Mouse (Mus musculus) lung, embryonic 15.5 days (tissue): ENCODE data around the gene Rsbn1l. TPM values are rescaled to one million over a fixed set of nuclear protein-coding genes. Genes with fewer than 3 reads are reported as not detected.

Source experiments
- ATAC-seq: fragments of 200-750 bp; cut with Nextera tagmentation; 2 replicates; pipeline ENCODE4 v1.8.0; 2017; ENCODE audit warnings: moderate number of reproducible peaks, borderline replicate concordance; ENCODE audit not compliant: low FRiP score, low TSS enrichment; ENCODE audit errors: extremely low read depth
- H3K27ac ChIP-seq: fragments of 300-500 bp; sonication (generic); 2 replicates; pipeline ENCODE4 v1.5.1; 2015; ENCODE audit warnings: moderate library complexity, mild to moderate bottlenecking, inconsistent platforms
- H3K27me3 ChIP-seq: fragments of 300-500 bp; sonication (generic); 2 replicates; pipeline ENCODE4 v1.6.1; 2015; ENCODE audit warnings: inconsistent platforms
- H3K36me3 ChIP-seq: fragments of 300-500 bp; sonication (generic); 2 replicates; pipeline ENCODE4 v1.6.1; 2015; ENCODE audit warnings: inconsistent platforms
- H3K4me1 ChIP-seq: fragments of 300-500 bp; sonication (generic); 2 replicates; pipeline ENCODE4 v1.6.1; 2015; ENCODE audit warnings: inconsistent platforms
- H3K4me2 ChIP-seq: fragments of 300-500 bp; sonication (generic); 2 replicates; pipeline ENCODE4 v1.6.1; 2015; ENCODE audit warnings: inconsistent platforms, mild to moderate bottlenecking, moderate library complexity
- H3K4me3 ChIP-seq: fragments of 300-500 bp; sonication (generic); 2 replicates; pipeline ENCODE4 v1.5.1; 2015; ENCODE audit warnings: mild to moderate bottlenecking, inconsistent platforms
- H3K9ac ChIP-seq: fragments of 300-500 bp; sonication (generic); 2 replicates; pipeline ENCODE4 v1.6.1; 2015; ENCODE audit warnings: inconsistent platforms
- H3K9me3 ChIP-seq: fragments of 300-500 bp; sonication (generic); 2 replicates; pipeline ENCODE4 v1.6.1; 2016; ENCODE audit warnings: inconsistent platforms
- WGBS: fragments of 180-500 bp; shearing (Covaris S2); methylation state at CpG from one replicate; pipeline ENCODE4 v1.1.7; 2015; 5-methylcytosine and 5-hydroxymethylcytosine counted together
- polyA plus RNA-seq: library from polyadenylated mRNA; unstranded; fragments of >200 nt; fragmentation: Nextera tagmentation; extraction: Ambion mirVana; gene quantifications from 2 replicates; pipeline ENCODE4 v1.2.1, GENCODE M21; 2015

Gene Rsbn1l
- polyA plus RNA-seq, 1 experiment from 2014 or later: 4.9 TPM

DNA sequence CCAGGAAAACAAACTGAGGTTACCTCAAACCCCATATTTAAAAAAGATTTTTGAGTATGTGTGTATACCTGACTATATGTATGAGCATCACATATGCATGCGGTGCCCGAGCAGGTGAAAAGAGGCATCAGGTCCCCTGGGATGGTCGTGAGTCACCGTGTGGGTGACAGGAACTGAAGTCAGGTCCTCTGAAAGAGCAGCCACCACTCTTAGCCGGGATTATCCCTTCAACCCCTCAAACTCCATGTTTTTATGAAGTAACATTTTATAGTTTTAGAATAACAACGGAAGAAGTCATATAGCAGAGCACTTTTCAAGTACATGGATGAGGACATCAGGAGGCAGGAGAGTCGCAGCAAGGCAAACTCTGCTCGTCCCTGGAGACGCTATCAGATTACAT is 12.3 kb upstream of the Rsbn1l start:
- Histone ChIP-seq H3K4me3 (no peak overlapping the region), H3K4me1 (no peaks in the 10 kb centered on the region), H3K4me2 (no peak overlapping the region), H3K9ac (no peak overlapping the region), H3K9me3 (no peaks in the 10 kb centered on the region), H3K36me3 (no peaks in the 10 kb centered on the region), H3K27me3 (no peaks in the 10 kb centered on the region), H3K27ac (no peak overlapping the region)
- no peak for ATAC-seq
- WGBS: 60% methylated on average over 9 of the region's 9 CpGs

DNA sequence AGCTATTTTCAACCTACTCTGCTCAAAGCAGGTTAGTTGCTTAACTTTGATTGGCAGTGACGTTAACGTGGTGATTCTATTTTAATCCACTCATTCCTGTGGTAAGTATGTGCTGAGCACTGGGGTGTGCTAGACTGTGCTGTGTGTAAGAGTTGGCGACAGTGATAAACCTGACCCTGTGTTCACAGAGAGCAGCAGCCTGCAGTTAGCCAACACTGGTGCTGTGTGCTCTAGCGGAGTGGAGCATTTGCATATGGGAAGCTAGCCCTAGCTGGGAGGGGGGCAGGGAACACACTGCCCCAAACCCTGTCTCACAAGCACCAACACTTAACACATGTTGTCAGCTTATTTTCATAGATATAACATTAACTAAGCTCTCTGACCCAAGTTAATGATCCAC is 11.7 kb upstream of the Rsbn1l start:
- ATAC-seq: no peak
- Histone ChIP-seq H3K9ac (no peak overlapping the region), H3K4me1 (no peaks in the 10 kb centered on the region), H3K27me3 (no peaks in the 10 kb centered on the region), H3K27ac (no peak overlapping the region), H3K4me2 (no peak overlapping the region), H3K4me3 (no peak overlapping the region), H3K9me3 (no peaks in the 10 kb centered on the region), H3K36me3 (no peaks in the 10 kb centered on the region)
- WGBS: 47% methylated on average over 4 of the region's 4 CpGs

DNA sequence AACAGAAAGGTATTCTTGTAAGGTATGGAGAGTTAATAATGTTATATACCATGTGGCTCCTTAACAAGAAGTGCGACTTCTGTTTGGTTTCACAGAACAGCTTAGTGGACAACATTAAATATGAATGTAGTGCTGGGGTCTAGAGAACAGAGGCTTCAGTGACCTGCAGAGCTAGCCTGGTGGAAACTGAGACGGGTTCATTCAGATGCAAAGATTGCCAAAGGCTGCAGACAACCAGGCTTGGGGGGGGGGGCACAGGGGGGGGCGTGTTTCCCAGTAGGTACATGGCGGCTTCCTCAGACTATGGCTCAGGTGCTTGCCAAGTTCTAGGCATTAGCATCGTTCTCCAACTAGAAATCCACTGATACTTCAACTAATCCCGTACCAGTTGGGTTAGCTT is 8.2 kb upstream of the Rsbn1l start:
- ATAC-seq: no peak
- Histone ChIP-seq H3K4me3 (no peak overlapping the region), H3K27ac (no peak overlapping the region), H3K4me1 (no peaks in the 10 kb centered on the region), H3K4me2 (no peak overlapping the region), H3K36me3 (no peaks in the 10 kb centered on the region), H3K9ac (no peak overlapping the region), H3K9me3 (no peaks in the 10 kb centered on the region), H3K27me3 (no peaks in the 10 kb centered on the region)
- WGBS: 84% methylated on average over 6 of the region's 6 CpGs

DNA sequence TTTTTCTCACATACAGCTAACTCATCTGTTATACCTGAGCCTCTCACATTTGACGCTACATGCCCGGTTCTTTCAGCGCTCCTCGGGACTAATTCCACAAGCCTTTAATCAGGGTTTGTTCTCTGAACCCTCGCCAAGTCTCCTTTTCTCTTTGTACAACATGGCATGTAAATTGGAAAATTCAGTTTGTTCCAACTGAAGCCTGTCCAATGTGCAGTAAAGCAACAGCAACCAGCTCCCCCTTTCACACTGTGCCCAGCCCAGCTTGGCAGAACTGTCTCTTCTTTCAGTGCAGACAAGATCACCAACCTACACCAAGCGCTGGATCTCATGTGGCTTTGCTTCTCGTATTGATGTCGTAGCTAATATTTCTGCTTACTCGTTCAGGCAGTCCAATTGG is 7.1 kb upstream of the Rsbn1l start:
- Histone ChIP-seq H3K9ac (no peak overlapping the region), H3K9me3 (no peaks in the 10 kb centered on the region), H3K27ac (no peak overlapping the region), H3K27me3 (no peaks in the 10 kb centered on the region), H3K4me3 (no peak overlapping the region), H3K4me1 (no peaks in the 10 kb centered on the region), H3K36me3 (no peaks in the 10 kb centered on the region), H3K4me2 (no peak overlapping the region)
- ATAC-seq: no peak
- WGBS: 90% methylated on average over 9 of the region's 9 CpGs

DNA sequence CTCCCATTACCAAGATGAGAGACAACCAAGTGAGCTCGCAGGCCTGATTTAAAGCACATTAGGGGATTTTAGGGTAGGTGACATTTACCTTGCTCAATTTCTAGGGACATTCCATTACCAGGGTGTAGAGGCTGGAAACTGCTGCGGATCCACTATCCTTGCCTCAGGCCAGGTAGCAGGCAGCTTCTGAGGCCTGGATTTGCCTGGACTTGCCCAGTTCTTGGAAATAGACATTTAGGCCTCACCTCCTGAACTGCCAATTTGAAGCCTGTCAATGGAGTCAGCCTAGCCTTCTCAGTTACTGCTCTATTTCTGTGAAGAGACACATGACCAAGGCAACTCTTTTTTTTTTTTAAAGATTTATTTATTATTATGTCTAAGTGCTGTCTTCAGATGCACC is 4.7 kb upstream of the Rsbn1l start:
- no peak overlapping the region for H3K27ac ChIP-seq
- no peak overlapping the region for H3K9ac ChIP-seq
- ATAC-seq: no peak
- H3K4me3 ChIP-seq: no peak overlapping the region
- WGBS: 91% methylated on average over 2 of the region's 2 CpGs
- H3K9me3 ChIP-seq: no peaks in the 10 kb centered on the region
- peaks cover 6% of the 10 kb centered on the region for H3K36me3 ChIP-seq
- no peak overlapping the region for H3K4me2 ChIP-seq
- H3K27me3 ChIP-seq: no peaks in the 10 kb centered on the region
- no peaks in the 10 kb centered on the region for H3K4me1 ChIP-seq

DNA sequence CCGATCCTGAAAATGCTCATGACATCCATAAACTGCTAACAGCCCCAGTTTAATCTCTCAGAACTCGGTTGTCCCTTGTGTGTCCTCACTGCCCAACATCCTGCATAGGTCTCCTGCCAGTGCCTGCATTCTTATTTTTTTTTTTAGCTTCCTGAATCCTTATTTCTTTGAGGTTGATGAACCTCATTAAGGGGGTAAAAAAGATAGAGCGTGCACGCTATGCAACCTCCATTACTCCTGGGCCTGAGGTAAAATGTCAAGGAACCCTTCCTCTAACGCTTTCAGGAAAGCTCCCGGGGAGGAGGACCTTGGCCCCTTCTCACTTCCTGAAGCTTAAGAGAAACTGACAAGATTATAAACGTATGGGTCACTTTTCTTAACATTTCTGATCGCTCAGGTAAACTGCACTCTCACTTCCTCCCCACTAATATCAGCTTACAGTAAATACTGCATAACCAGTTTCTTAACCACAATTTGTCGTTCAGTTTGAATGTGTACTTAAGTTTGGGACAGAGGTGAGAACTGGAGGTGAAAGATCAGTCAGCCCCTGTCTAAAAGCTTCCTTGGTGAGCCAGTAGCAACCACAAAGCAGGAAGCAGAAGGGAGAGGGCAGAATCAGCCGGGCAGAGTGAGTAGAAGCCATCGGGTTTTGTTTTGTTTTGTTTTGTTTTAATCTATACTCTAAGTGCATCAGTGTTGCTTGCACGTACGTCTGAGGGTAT is 923 bp downstream of the Rsbn1l start:
- H3K9me3 ChIP-seq: no peaks in the 10 kb centered on the region
- no peak overlapping the region for H3K4me3 ChIP-seq
- H3K27me3 ChIP-seq: no peaks in the 10 kb centered on the region
- no peak overlapping the region for H3K4me2 ChIP-seq
- 52% methylated on average over 13 of the region's 13 CpGs for WGBS
- H3K9ac ChIP-seq: no peak overlapping the region
- no peak for ATAC-seq
- peak overlapping the region; percentile 3; the same call in 1 of the 2 replicates for H3K27ac ChIP-seq
- peaks cover 5% of the 10 kb centered on the region; the same call in 1 of the 2 replicates for H3K4me1 ChIP-seq
- H3K36me3 ChIP-seq: peaks cover 6% of the 10 kb centered on the region

DNA sequence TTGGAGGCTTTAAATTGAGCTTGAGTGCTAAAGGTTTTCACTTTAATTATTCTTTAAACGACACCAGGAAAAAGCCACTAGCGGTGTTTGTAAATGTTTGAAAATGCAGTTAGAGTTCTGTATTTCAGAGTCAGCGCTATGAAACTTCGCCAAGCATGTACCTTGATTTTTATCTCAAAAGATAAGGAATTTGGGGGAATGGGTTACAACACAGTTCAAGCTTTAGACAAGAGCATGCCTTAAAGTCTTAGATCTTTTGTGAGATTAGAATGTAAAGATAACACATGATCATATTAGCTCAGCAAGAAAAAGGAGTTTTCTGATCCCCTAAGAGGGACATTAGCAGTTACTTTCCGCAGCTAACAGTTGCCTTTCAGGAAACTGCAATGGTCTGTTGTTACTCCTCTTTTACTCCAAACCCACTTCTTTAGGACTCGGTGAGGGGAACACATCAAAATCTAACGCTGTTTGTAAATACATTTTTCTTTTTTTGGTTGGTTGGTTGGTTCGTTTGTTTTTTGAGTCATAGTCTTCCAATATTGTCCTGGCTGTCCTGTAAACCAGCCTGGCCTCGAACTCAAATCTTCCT is 3.8 kb downstream of the Rsbn1l start:
- H3K36me3 ChIP-seq: peaks cover 6% of the 10 kb centered on the region

DNA sequence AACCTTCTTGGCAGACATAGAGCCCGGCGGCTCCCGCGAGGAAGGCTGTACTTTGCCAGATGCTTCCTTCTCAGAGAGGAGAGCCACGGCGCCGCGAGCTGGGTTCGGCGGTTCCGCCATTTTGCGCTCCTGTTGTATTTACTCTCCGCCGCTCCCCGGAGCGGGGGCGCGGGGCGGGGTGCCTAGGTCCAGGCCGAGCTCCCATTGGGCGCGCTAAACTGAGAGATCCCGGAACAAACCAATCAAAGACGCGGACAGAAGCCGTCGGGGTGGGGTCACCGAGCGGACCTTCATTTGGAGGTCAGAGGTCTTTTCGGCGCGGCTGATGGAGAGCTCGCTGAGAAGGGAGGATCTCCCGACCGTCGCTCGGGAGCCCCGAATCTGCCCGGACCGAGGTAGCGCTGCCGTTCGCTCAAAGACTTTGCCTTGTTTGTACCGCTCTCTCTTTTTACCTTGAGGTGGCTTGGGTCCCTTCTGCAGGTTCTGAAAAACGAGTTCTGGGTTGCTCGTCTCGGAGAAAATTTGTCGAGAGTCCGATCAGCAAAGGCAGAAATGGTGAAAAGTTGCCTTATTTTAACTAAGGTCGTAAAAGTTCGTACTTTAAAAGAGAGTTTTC is 4.4 kb downstream of the Rsbn1l start:
- ATAC-seq: peak; percentile 99
- Histone ChIP-seq H3K9me3 (no peaks in the 10 kb centered on the region), H3K27me3 (no peaks in the 10 kb centered on the region), H3K27ac (peak overlapping the region; percentile 99), H3K4me2 (peak overlapping the region; percentile 56), H3K4me3 (peak overlapping the region; percentile 98), H3K36me3 (peaks cover 3% of the 10 kb centered on the region; the same call in 1 of the 2 replicates), H3K9ac (peak overlapping the region; percentile 94), H3K4me1 (peaks cover 15% of the 10 kb centered on the region; the same call in 1 of the 2 replicates)
- WGBS: under 1% methylated on average over 51 of the region's 51 CpGs

More for the DNA sequence above, 3.8 kb downstream of the Rsbn1l start:
- Histone ChIP-seq H3K27me3 (no peaks in the 10 kb centered on the region), H3K27ac (peak overlapping the region; percentile 99), H3K4me3 (peak overlapping the region; percentile 98), H3K9me3 (no peaks in the 10 kb centered on the region), H3K4me2 (peak overlapping the region; percentile 56), H3K9ac (peak overlapping the region; percentile 29), H3K4me1 (peaks cover 15% of the 10 kb centered on the region; the same call in 1 of the 2 replicates)
- WGBS: 16% methylated on average over 9 of the region's 9 CpGs
- ATAC-seq: no peak

DNA sequence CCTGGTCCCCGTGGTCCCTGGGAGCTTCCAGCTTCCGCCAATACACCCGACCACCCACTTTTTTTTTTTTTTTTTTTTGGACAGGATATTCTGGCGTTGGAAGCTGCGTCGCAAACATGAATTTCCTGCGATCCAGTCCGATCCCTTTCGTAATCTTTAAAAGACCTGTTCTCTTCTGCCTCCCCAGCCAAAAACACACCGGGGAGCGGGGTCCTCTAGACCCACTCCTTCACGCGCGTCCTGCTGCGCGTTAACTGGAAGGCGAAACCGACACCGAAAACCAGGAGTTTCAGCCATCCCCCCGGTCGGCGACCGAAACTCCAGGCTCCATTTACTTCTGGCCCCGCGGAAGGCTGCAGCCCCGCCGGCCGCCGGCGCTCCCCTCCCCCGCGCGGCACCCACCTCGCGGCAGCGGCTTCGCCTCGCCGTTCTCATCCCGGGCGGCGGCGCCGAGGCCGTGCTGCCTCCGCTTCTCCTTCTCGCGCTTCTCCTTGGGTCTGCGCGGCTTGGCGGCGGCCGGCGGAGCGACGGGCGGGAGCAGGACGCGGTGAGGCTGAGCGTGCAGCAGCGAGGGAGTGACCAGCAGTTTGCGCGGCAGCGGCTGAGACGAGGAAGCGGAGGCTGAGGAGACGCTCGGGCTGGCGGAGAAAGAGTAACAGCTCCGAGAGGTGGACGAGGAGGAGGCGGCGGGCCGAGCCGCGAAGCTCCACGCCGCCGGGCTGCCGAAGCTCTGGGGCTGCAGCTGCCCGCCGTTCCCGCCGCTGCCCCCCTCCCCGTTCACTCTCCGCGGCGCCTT is 5.1 kb downstream of the Rsbn1l start:
- Histone ChIP-seq H3K9me3 (no peaks in the 10 kb centered on the region), H3K36me3 (no peaks in the 10 kb centered on the region), H3K4me2 (peak overlapping the region; percentile 56), H3K27ac (peak overlapping the region; percentile 99), H3K9ac (peak overlapping the region; percentile 94), H3K4me3 (peak overlapping the region; percentile 98), H3K4me1 (peaks cover 15% of the 10 kb centered on the region; the same call in 1 of the 2 replicates), H3K27me3 (no peaks in the 10 kb centered on the region)
- ATAC-seq: peak; percentile 76
- WGBS: under 1% methylated on average over 87 of the region's 88 CpGs

DNA sequence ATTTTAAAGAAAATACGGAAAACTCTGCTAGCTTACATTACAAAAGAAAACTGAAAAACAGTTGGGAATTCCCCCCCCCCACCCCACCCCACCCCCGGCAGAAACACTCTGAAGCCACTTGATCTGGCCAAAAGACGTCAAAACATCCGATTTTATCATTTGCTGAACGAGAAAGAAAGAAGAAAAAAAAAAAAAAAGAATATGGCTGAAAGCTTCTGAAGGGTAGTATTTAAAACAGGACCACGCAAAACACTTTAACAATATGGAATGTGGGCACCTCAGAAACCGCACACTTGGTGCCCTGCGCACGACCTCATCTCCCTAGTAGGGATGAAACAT is 5.7 kb downstream of the Rsbn1l start:
- WGBS: 1% methylated on average over 9 of the region's 9 CpGs
- peak overlapping the region; percentile 99 for H3K27ac ChIP-seq
- no peaks in the 10 kb centered on the region for H3K36me3 ChIP-seq
- H3K4me3 ChIP-seq: peak overlapping the region; percentile 98
- peak overlapping the region; percentile 56 for H3K4me2 ChIP-seq
- H3K4me1 ChIP-seq: peaks cover 19% of the 10 kb centered on the region
- H3K27me3 ChIP-seq: no peaks in the 10 kb centered on the region
- H3K9me3 ChIP-seq: no peaks in the 10 kb centered on the region
- no peak for ATAC-seq
- peak overlapping the region; percentile 94 for H3K9ac ChIP-seq

DNA sequence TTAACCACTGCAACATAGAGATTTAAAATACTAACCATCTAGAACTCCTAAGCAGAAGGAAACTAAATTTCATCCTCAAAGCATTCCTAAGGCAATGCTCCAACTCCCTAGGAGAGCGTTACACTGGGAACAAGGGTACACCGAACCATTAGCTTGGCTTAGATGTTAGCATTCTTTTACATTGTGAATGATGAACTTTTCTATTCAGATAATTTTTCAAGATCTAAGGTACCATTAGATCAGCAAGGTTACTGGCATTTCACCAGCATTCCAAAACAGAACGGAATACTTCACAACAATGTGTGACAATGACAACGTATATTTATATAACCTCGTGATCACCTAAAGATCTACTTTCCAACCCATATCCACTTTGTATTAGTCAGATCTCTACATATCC is 6.1 kb downstream of the Rsbn1l start:
- peak overlapping the region; percentile 56 for H3K4me2 ChIP-seq
- H3K36me3 ChIP-seq: no peaks in the 10 kb centered on the region
- peak overlapping the region; percentile 98 for H3K4me3 ChIP-seq
- no peaks in the 10 kb centered on the region for H3K9me3 ChIP-seq
- 4% methylated on average over 5 of the region's 5 CpGs for WGBS
- peaks cover 23% of the 10 kb centered on the region for H3K4me1 ChIP-seq
- no peaks in the 10 kb centered on the region for H3K27me3 ChIP-seq
- no peak overlapping the region for H3K27ac ChIP-seq
- ATAC-seq: no peak
- no peak overlapping the region for H3K9ac ChIP-seq
